In the genomic region with DNA sequence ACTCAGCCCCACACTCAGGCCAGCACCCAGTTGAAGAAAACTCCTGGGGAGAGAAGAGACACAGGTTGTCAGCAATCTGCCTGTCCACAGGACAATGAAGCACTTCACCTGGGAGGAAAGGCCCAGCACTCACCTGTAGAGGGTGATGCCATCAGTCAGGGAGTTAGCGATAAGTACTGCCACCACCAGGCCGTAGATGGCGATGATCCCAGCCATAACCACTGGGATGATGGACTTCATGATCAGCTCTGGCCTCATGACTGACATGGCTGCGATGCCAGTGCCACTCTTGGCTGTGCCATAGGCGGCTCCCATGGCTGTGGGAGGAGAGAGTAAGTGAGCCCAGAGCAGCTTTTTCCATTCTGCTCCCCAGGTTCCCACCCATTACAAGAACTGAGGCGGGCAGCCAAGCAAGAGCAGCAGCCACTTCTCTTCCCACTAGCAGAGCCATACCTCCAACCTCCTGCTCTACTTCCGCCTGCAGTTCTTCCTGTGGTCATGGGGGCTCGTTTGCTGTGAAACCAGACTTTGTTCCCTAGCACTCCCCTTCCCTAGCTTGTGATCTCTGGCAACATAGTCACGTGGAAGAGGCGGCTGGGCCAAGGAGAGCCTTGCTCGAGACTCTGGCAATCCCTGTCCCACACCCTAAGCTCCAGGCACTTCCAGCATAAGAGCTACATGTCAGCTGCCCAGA, we compare ENCODE assay signal across 12 mouse cellular contexts. TPM values are rescaled to one million over a fixed set of nuclear protein-coding genes. Genes with fewer than 3 reads are reported as not detected.
DNase-seq lines count a peak whose midpoint lies in the region; ATAC-seq and TF ChIP-seq lines count a peak whose summit lies in the region.
"Had no signal": no experiment of that assay in that cellular context is flagged by ENCODE, and none has a peak within 500 bp of the region (broad histone marks: within the 10 kb centered on the region; RNA-seq: fewer than 3 reads in every experiment).

No protein-coding gene starts in this region.

- ATAC-seq in kidney, embryonic 16.5 days (ENCODE audit: low FRiP score, low TSS enrichment), result no peak
- ATAC-seq in intestine, postnatal 0 days, result peak; percentile 36
- no peak for ATAC-seq in forebrain, embryonic 15.5 days (replicated peaks)
- ATAC-seq in hindbrain, embryonic 16.5 days, result no peak

- H3K9me3 ChIP-seq in kidney, embryonic 16.5 days (ENCODE audit: low read length), result no peaks in the 10 kb centered on the region
- H3K9me3 ChIP-seq in intestine, postnatal 0 days (ENCODE audit: control insufficient read depth), result no peaks in the 10 kb centered on the region
- no peaks in the 10 kb centered on the region for H3K9me3 ChIP-seq in forebrain, embryonic 15.5 days
- H3K9me3 ChIP-seq in hindbrain, embryonic 16.5 days (ENCODE audit: control insufficient read depth, low read length), result no peaks in the 10 kb centered on the region

- H3K36me3 ChIP-seq in kidney, adult 2 months (ENCODE audit: control insufficient read depth, insufficient read depth, low read length), result no peaks in the 10 kb centered on the region
- H3K36me3 ChIP-seq in kidney, embryonic 16.5 days (ENCODE audit: insufficient read depth, low read length), result peaks cover 3% of the 10 kb centered on the region; the same call in 1 of the 2 replicates
- peaks cover 18% of the 10 kb centered on the region for H3K36me3 ChIP-seq in intestine, postnatal 0 days (ENCODE audit: control insufficient read depth, insufficient read depth)
- H3K36me3 ChIP-seq in forebrain, embryonic 15.5 days, result peaks cover 16% of the 10 kb centered on the region; the same call in 1 of the 2 replicates
- H3K36me3 ChIP-seq in hindbrain, embryonic 16.5 days (ENCODE audit: control insufficient read depth, insufficient read depth, low read length), result no peaks in the 10 kb centered on the region

- no peak overlapping the region for H3K9ac ChIP-seq in kidney, embryonic 16.5 days (replicated peaks; ENCODE audit: low read length)
- H3K9ac ChIP-seq in intestine, postnatal 0 days (ENCODE audit: low read depth, low read length), result no peak overlapping the region
- no peak overlapping the region for H3K9ac ChIP-seq in forebrain, embryonic 15.5 days (replicated peaks)
- no peak overlapping the region for H3K9ac ChIP-seq in hindbrain, embryonic 16.5 days (ENCODE audit: low read depth, low read length)

- no peak overlapping the region for H3K4me3 ChIP-seq in kidney, adult 2 months (ENCODE audit: insufficient read depth, low read depth, low read length)
- H3K4me3 ChIP-seq in kidney, embryonic 16.5 days (ENCODE audit: low read length), result no peak overlapping the region
- H3K4me3 ChIP-seq in intestine, postnatal 0 days (ENCODE audit: low read depth, low read length), result no peak overlapping the region
- H3K4me3 ChIP-seq in forebrain, embryonic 15.5 days, result no peak overlapping the region
- no peak overlapping the region for H3K4me3 ChIP-seq in hindbrain, embryonic 16.5 days (ENCODE audit: low read length)

- H3K27ac ChIP-seq in kidney, adult 2 months (ENCODE audit: insufficient read depth, low read depth, low read length), result peak overlapping the region; percentile 33
- H3K27ac ChIP-seq in kidney, embryonic 16.5 days (ENCODE audit: low read length), result no peak overlapping the region
- H3K27ac ChIP-seq in intestine, postnatal 0 days (ENCODE audit: low read depth, low read length), result peak overlapping the region; percentile 71
- H3K27ac ChIP-seq in forebrain, embryonic 15.5 days (replicated peaks), result no peak overlapping the region
- no peak overlapping the region for H3K27ac ChIP-seq in hindbrain, embryonic 16.5 days (ENCODE audit: low read depth, low read length)

- peak; percentile 85 for DNase-seq in kidney, adult 2 months
- DNase-seq in ZHBTc4 (ENCODE audit: low read depth, low spot score), result peak; percentile 53
- DNase-seq in lung, postnatal 36 days, result peak; percentile 54
- no peak for DNase-seq in thymus, postnatal 10 days (ENCODE audit: low spot score in 2 of 2)
- DNase-seq: adrenal gland, postnatal 36 days; left cerebral cortex, postnatal 4 days; right cerebral cortex, adult 18-20 months; thymus, postnatal 14 days had no signal

- peaks cover 18% of the 10 kb centered on the region for H3K4me1 ChIP-seq in kidney, adult 2 months (ENCODE audit: control insufficient read depth, insufficient read depth, low read length)
- peaks cover 23% of the 10 kb centered on the region for H3K4me1 ChIP-seq in kidney, embryonic 16.5 days (ENCODE audit: insufficient read depth, low read length)
- 0 out of 2 replicates have a peak, but pooled peaks cover 4% of the 10 kb centered on the region for H3K4me1 ChIP-seq in intestine, postnatal 0 days (replicated peaks; ENCODE audit: control insufficient read depth, insufficient read depth, low read length)
- H3K4me1 ChIP-seq in forebrain, embryonic 15.5 days, result peaks cover 42% of the 10 kb centered on the region
- peaks cover 30% of the 10 kb centered on the region for H3K4me1 ChIP-seq in hindbrain, embryonic 16.5 days (ENCODE audit: control insufficient read depth, insufficient read depth, low read depth, low read length)

- no peak for TF ChIP-seq POLR2A in kidney, adult 2 months (IDR thresholded peaks at IDR 0.05; ENCODE audit: low read depth, low read length)

- H3K27me3 ChIP-seq in kidney, adult 2 months (replicated peaks; ENCODE audit: control insufficient read depth, insufficient read depth, low read length), result no peaks in the 10 kb centered on the region
- H3K27me3 ChIP-seq in kidney, embryonic 16.5 days (ENCODE audit: insufficient read depth, low read length), result no peaks in the 10 kb centered on the region
- no peaks in the 10 kb centered on the region for H3K27me3 ChIP-seq in intestine, postnatal 0 days (replicated peaks; ENCODE audit: control insufficient read depth, insufficient read depth, low read length)
- H3K27me3 ChIP-seq in forebrain, embryonic 15.5 days, result no peaks in the 10 kb centered on the region
- no peaks in the 10 kb centered on the region for H3K27me3 ChIP-seq in hindbrain, embryonic 16.5 days (replicated peaks; ENCODE audit: control insufficient read depth, insufficient read depth, low read length)

- 56% methylated on average over 11 of the region's 11 CpGs for WGBS in kidney, adult 2 months
- WGBS in kidney, embryonic 16.5 days, result 87% methylated on average over 11 of the region's 11 CpGs
- 58% methylated on average over 11 of the region's 11 CpGs for WGBS in intestine, postnatal 0 days
- 79% methylated on average over 11 of the region's 11 CpGs for WGBS in forebrain, embryonic 15.5 days
- 89% methylated on average over 9 of the region's 11 CpGs for WGBS in hindbrain, embryonic 16.5 days

- H3K4me2 ChIP-seq in kidney, embryonic 16.5 days (replicated peaks; ENCODE audit: low read depth, low read length), result no peak overlapping the region
- H3K4me2 ChIP-seq in intestine, postnatal 0 days (replicated peaks; ENCODE audit: low read depth), result 0 out of 2 replicates have a peak overlapping the region, but pooled peaks have one; percentile 1
- H3K4me2 ChIP-seq in forebrain, embryonic 15.5 days (replicated peaks), result no peak overlapping the region
- H3K4me2 ChIP-seq in hindbrain, embryonic 16.5 days (ENCODE audit: low read length), result no peak overlapping the region

- TF ChIP-seq CTCF in kidney, adult 2 months (conservative IDR thresholded peaks at IDR 0.05; ENCODE audit: insufficient read depth, insufficient read length, low read depth, low read length), result 0 out of 2 replicates have a peak, but pooled peaks have one; percentile 5
- TF ChIP-seq CTCF in intestine, postnatal 0 days (IDR thresholded peaks at IDR 0.05; ENCODE audit: low read depth), result peak; percentile 49

RNA-seq across cellular contexts. Expression of a gene that starts 1.1 kb away (rescaled TPM):
- polyA plus RNA-seq in kidney, adult 2 months (2012; rRNA removed), result 124 and 136 TPM in 2 replicates
- 42.1 and 45.6 TPM in 2 replicates for polyA plus RNA-seq in kidney, embryonic 16.5 days (2015; fragmentation: Nextera tagmentation; extraction: Ambion mirVana)
- polyA plus RNA-seq in intestine, postnatal 0 days (2015; fragmentation: Nextera tagmentation; extraction: Ambion mirVana), result 159 and 172 TPM in 2 replicates
- polyA plus RNA-seq in forebrain, embryonic 15.5 days (2015; fragmentation: Nextera tagmentation; extraction: Ambion mirVana), result 28.7 and 31.5 TPM in 2 replicates
- polyA plus RNA-seq in hindbrain, embryonic 16.5 days (2015; fragmentation: Nextera tagmentation; extraction: Ambion mirVana), result 35.2 and 41.0 TPM in 2 replicates

RNA-seq across cellular contexts. Expression of a gene that starts 4.8 kb away (rescaled TPM):
- polyA plus RNA-seq in kidney, adult 2 months (2012; rRNA removed), result 2,489 and 2,561 TPM in 2 replicates
- polyA plus RNA-seq in kidney, embryonic 16.5 days (2015; fragmentation: Nextera tagmentation; extraction: Ambion mirVana), result 695 and 701 TPM in 2 replicates
- 1,362 and 1,364 TPM in 2 replicates for polyA plus RNA-seq in intestine, postnatal 0 days (2015; fragmentation: Nextera tagmentation; extraction: Ambion mirVana)
- polyA plus RNA-seq in forebrain, embryonic 15.5 days (2015; fragmentation: Nextera tagmentation; extraction: Ambion mirVana), result 872 and 917 TPM in 2 replicates
- polyA plus RNA-seq in hindbrain, embryonic 16.5 days (2015; fragmentation: Nextera tagmentation; extraction: Ambion mirVana), result 1,653 and 1,817 TPM in 2 replicates

RNA-seq across cellular contexts. Expression of a gene that starts 14.0 kb away (rescaled TPM):
- polyA plus RNA-seq in kidney, adult 2 months (2012; rRNA removed), result 17.1 and 19.4 TPM in 2 replicates
- 34.9 and 37.6 TPM in 2 replicates for polyA plus RNA-seq in kidney, embryonic 16.5 days (2015; fragmentation: Nextera tagmentation; extraction: Ambion mirVana)
- 24.7 and 28.4 TPM in 2 replicates for polyA plus RNA-seq in intestine, postnatal 0 days (2015; fragmentation: Nextera tagmentation; extraction: Ambion mirVana)
- polyA plus RNA-seq in forebrain, embryonic 15.5 days (2015; fragmentation: Nextera tagmentation; extraction: Ambion mirVana), result 58.8 and 61.9 TPM in 2 replicates
- polyA plus RNA-seq in hindbrain, embryonic 16.5 days (2015; fragmentation: Nextera tagmentation; extraction: Ambion mirVana), result 63.5 and 65.1 TPM in 2 replicates

RNA-seq across cellular contexts. Expression of a gene that starts 40.6 kb away (rescaled TPM):
- polyA plus RNA-seq in kidney, adult 2 months (2012; rRNA removed), result 14.4 and 15.0 TPM in 2 replicates
- 5.6 and 6.2 TPM in 2 replicates for polyA plus RNA-seq in kidney, embryonic 16.5 days (2015; fragmentation: Nextera tagmentation; extraction: Ambion mirVana)
- polyA plus RNA-seq in intestine, postnatal 0 days (2015; fragmentation: Nextera tagmentation; extraction: Ambion mirVana), result 3.1 and 3.4 TPM in 2 replicates
- polyA plus RNA-seq in forebrain, embryonic 15.5 days (2015; fragmentation: Nextera tagmentation; extraction: Ambion mirVana), result 18.8 and 19.5 TPM in 2 replicates
- polyA plus RNA-seq in hindbrain, embryonic 16.5 days (2015; fragmentation: Nextera tagmentation; extraction: Ambion mirVana), result 26.6 and 29.5 TPM in 2 replicates

RNA-seq across cellular contexts. Expression of a gene that starts 44.6 kb away (rescaled TPM):
- 0.72 and 1.2 TPM in 2 replicates for polyA plus RNA-seq in kidney, adult 2 months (2012; rRNA removed)
- polyA plus RNA-seq in kidney, embryonic 16.5 days (2015; fragmentation: Nextera tagmentation; extraction: Ambion mirVana), result 4.3 and 4.8 TPM in 2 replicates
- 2.0 and 2.1 TPM in 2 replicates for polyA plus RNA-seq in intestine, postnatal 0 days (2015; fragmentation: Nextera tagmentation; extraction: Ambion mirVana)
- 4.9 and 5.2 TPM in 2 replicates for polyA plus RNA-seq in forebrain, embryonic 15.5 days (2015; fragmentation: Nextera tagmentation; extraction: Ambion mirVana)
- polyA plus RNA-seq in hindbrain, embryonic 16.5 days (2015; fragmentation: Nextera tagmentation; extraction: Ambion mirVana), result 4.5 and 4.6 TPM in 2 replicates

Comparison
In these comparisons a context has a peak if more than half of its experiments do, and no peak if none do; other contexts are left out.
1. H3K27ac ChIP-seq: peak in kidney, adult 2 months (single experiment) and intestine, postnatal 0 days (single experiment); none in kidney, embryonic 16.5 days (single experiment), forebrain, embryonic 15.5 days (single experiment) and hindbrain, embryonic 16.5 days (single experiment).
2. DNase-seq: peak in kidney, adult 2 months (single experiment), ZHBTc4 (single experiment) and lung, postnatal 36 days (single experiment); none in thymus, postnatal 10 days (0 of 2).